Mouse (Mus musculus) liver, embryonic 11.5 days (tissue): ENCODE measurements at regions not wholly inside any gene's neighbourhood (a gene's known extent, or its start where the extent isn't known, plus 50 kb on each side); places are given as distances from the start of the nearest gene placed in this dataset.
A peak's percentile ranks its signal among the peaks of the same experiment; 100 is the strongest.

ENCODE experiments used
- ATAC-seq: fragments of 200-750 bp; cut with Nextera tagmentation; replicated peaks from 2 replicates; pipeline ENCODE4 v1.8.0; 2017; ENCODE audit warnings: moderate number of reproducible peaks, mild to moderate bottlenecking, moderate TSS enrichment, moderate library complexity; ENCODE audit not compliant: low FRiP score
- DNase-seq: peaks from one replicate; pipeline ENCODE4 v3.0.0-alpha.2; 2017; ENCODE audit warnings: low spot score
- H3K27ac ChIP-seq: fragments of 300-500 bp; sonication (generic); 2 replicates; pipeline ENCODE4 v1.5.1; 2014; ENCODE audit warnings: mild to moderate bottlenecking, low read depth, low read length, control low read depth
- H3K27me3 ChIP-seq: fragments of 300-500 bp; sonication (generic); replicated peaks from 2 replicates; pipeline ENCODE4 v1.6.1; 2014; ENCODE audit warnings: low read length, mixed read lengths; ENCODE audit not compliant: control insufficient read depth, insufficient read depth
- H3K36me3 ChIP-seq: fragments of 300-500 bp; sonication (generic); 2 replicates; pipeline ENCODE4 v1.6.1; 2014; ENCODE audit warnings: mild to moderate bottlenecking, low read length, moderate library complexity, mixed read lengths; ENCODE audit not compliant: control insufficient read depth, insufficient read depth
- H3K4me1 ChIP-seq: fragments of 300-500 bp; sonication (generic); replicated peaks from 2 replicates; pipeline ENCODE4 v1.6.1; 2014; ENCODE audit warnings: low read length, mixed read lengths; ENCODE audit not compliant: control insufficient read depth, insufficient read depth
- H3K4me2 ChIP-seq: fragments of 300-500 bp; sonication (generic); 2 replicates; pipeline ENCODE4 v1.6.1; 2014; ENCODE audit warnings: mild to moderate bottlenecking, control low read depth, moderate library complexity
- H3K4me3 ChIP-seq: fragments of 300-500 bp; sonication (generic); 2 replicates; pipeline ENCODE4 v1.5.1; 2014; ENCODE audit warnings: low read depth, low read length, control low read depth
- H3K9ac ChIP-seq: fragments of 300-500 bp; sonication (generic); 2 replicates; pipeline ENCODE4 v1.6.1; 2014; ENCODE audit warnings: low read depth, low read length, control low read depth
- H3K9me3 ChIP-seq: fragments of 300-500 bp; sonication (generic); 2 replicates; pipeline ENCODE4 v1.6.1; 2016; ENCODE audit warnings: low read length, inconsistent platforms, mixed read lengths; ENCODE audit not compliant: control insufficient read depth
- WGBS: fragments of 180-500 bp; shearing (Covaris S2); extraction: QIAGEN DNeasy Blood & Tissue Kit; methylation state at CpG from one replicate; pipeline ENCODE4 v1.1.7; 2014; 5-methylcytosine and 5-hydroxymethylcytosine counted together

DNA sequence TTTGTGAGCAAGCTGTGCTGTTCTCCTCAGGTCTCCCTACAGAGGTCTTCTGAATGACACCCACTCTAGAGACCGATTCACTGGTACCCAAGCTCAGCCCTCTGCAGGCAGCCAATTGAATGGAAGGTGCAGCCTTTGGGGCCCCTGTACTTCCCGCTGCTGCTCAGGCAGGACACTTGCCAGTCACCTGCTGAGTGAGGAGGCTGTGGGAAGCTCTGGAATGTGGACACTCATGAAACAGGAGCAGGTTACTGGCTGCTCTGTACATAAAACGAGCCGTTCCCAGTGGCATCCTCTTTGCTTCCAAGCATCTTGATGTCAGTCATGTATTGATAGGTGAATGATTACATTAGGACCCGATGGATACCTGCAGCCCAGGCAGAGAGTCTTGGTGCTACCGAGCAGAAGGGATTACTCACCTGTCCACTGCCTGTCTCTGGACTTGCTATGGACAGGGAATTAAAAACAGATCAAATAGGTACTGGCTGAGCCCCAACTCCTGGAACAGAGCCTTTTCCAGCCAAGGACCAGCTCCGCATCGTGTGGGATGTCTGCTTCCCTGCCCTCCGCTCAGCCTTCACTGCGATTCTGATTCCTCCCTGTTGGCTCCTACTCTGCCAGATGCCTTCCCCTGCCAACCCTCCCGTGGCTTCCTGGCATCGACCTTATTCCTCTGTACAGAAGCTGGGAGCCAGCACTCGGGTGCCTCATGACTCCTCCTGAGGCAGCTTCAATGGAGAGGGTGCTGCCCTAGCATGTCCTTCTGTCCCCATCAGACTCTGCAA, 593.2 kb downstream of the Tbc1d22a start:
- no peak overlapping the region for H3K9ac ChIP-seq
- H3K27me3 ChIP-seq: no peaks in the 10 kb centered on the region
- ATAC-seq: no peak
- no peaks in the 10 kb centered on the region for H3K4me1 ChIP-seq
- WGBS: 76% methylated on average over 13 of the region's 13 CpGs
- H3K4me2 ChIP-seq: no peak overlapping the region
- H3K36me3 ChIP-seq: no peaks in the 10 kb centered on the region
- H3K9me3 ChIP-seq: no peaks in the 10 kb centered on the region
- no peak overlapping the region for H3K4me3 ChIP-seq
- no peak for DNase-seq
- H3K27ac ChIP-seq: no peak overlapping the region

DNA sequence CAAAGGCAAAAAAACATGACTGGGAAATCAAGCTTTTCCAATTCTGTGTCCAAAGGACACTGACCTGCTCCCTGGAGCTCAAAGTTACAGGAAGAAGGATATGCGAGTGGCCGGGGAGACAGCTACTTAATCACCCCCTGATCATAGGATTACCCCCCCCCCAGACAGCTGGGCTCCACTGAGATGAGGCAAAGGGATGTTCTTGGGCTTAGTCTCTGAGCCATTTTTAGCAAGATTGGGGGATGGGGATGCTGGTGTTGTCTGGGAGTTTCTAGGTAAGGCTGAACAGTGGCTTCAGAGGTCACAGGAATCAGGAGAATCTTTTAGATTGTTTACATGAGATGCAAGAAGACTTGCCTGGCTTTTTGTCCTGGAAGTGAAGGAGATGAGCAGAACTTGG, 597.6 kb downstream of the Tbc1d22a start:
- Histone ChIP-seq H3K27me3 (no peaks in the 10 kb centered on the region), H3K36me3 (no peaks in the 10 kb centered on the region), H3K27ac (no peak overlapping the region), H3K9ac (no peak overlapping the region), H3K9me3 (no peaks in the 10 kb centered on the region), H3K4me3 (no peak overlapping the region), H3K4me2 (no peak overlapping the region), H3K4me1 (no peaks in the 10 kb centered on the region)
- no peak for DNase-seq
- 71% methylated on average over 2 of the region's 2 CpGs for WGBS
- ATAC-seq: no peak

DNA sequence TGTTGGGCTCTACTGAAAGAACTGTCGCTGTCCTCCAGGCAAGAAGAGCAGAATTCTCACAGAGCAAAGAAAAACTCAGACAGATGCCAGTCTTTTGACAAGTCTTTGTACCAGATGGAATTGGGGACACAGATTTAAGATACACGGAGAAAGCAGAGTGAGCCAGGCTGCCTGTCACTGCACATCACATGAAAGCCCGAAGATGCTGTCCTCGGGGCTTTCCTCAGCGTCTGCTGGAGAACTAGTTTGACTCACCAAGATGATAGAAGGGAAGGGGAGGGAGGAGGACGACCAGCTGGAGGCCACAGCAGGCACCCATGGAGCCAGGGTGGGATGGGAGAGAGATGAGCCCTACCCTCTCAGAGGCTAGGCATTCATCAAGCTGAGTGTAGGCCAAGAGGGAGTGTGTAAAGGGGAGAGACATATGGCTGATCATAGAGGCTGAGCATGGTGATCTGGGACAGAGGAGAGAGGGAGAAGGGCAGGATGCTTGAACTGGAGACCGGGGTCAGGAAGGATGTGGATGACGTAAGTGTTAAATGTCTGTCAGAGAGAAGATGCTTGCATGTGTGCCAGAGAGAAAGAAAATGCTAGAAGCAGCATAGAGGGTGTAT, 600.7 kb downstream of the Tbc1d22a start:
- no peaks in the 10 kb centered on the region for H3K27me3 ChIP-seq
- DNase-seq: no peak
- WGBS: 63% methylated on average over 8 of the region's 8 CpGs
- no peak overlapping the region for H3K4me3 ChIP-seq
- no peaks in the 10 kb centered on the region for H3K9me3 ChIP-seq
- no peaks in the 10 kb centered on the region for H3K36me3 ChIP-seq
- ATAC-seq: no peak
- no peak overlapping the region for H3K27ac ChIP-seq
- H3K4me2 ChIP-seq: no peak overlapping the region
- no peak overlapping the region for H3K9ac ChIP-seq
- H3K4me1 ChIP-seq: no peaks in the 10 kb centered on the region

DNA sequence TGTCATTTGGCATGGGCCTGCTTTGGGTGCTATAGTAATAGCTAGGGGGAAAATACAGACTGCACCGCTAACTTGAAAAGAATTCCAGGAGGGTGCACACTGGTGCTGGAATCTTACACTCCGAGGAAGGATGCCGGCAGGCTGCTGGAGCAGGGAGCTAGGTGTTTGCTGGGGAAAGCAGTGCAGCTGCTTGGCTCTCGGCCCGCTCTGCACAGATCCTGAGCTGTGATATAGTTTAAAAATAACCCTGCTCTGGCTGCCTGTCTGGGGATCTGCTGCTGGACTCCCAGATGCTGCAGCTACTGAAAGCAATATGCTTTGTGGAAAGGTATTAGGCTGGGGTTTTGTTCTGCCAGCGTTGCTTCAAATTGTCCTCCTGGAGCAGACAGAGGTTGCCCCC, 621.7 kb downstream of the Tbc1d22a start:
- Histone ChIP-seq H3K4me1 (no peaks in the 10 kb centered on the region), H3K27ac (no peak overlapping the region), H3K4me2 (no peak overlapping the region), H3K9me3 (no peaks in the 10 kb centered on the region), H3K9ac (no peak overlapping the region), H3K27me3 (no peaks in the 10 kb centered on the region), H3K36me3 (no peaks in the 10 kb centered on the region), H3K4me3 (no peak overlapping the region)
- DNase-seq (no peak), ATAC-seq (no peak)
- WGBS: 63% methylated on average over 6 of the region's 6 CpGs

DNA sequence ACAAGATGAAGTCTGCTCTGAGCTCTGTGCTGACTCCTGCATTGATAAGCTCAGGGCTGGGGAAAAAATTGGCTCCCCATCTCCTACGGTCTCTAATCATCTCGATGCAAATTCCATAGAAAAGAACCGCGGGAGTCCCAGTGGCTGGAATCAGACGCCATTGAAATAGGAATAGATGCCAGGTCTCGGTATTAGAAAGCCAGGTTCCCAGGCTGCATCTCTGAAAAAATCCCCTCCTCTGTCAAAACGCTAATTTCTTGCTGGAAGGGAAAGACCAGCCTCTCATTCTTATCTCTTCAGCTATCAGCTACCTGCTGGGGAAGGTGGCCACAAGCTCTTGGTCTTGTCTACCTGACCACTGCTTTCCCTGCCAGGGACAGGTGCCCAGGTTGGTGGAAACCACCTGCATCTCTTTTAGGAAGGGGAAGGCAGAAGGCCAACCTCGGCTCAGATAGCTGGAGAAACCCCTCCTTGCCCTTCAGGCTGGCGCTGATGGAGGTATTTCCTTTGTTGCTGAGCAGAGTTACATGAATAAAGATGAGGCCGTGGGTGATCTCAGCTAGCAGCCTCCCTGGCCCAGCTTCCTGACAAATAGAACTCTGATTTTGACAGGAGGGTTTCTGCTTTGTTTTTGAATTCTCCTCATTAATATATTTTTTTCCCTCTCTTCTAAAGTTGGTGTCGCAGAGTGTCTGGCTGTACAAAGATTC, 638.1 kb downstream of the Tbc1d22a start:
- no peak overlapping the region for H3K27ac ChIP-seq
- H3K9me3 ChIP-seq: no peaks in the 10 kb centered on the region
- H3K4me2 ChIP-seq: no peak overlapping the region
- 42% methylated on average over 11 of the region's 11 CpGs for WGBS
- no peaks in the 10 kb centered on the region for H3K4me1 ChIP-seq
- no peaks in the 10 kb centered on the region for H3K36me3 ChIP-seq
- ATAC-seq (no peak), DNase-seq (no peak)
- no peaks in the 10 kb centered on the region for H3K27me3 ChIP-seq
- no peak overlapping the region for H3K4me3 ChIP-seq
- no peak overlapping the region for H3K9ac ChIP-seq

DNA sequence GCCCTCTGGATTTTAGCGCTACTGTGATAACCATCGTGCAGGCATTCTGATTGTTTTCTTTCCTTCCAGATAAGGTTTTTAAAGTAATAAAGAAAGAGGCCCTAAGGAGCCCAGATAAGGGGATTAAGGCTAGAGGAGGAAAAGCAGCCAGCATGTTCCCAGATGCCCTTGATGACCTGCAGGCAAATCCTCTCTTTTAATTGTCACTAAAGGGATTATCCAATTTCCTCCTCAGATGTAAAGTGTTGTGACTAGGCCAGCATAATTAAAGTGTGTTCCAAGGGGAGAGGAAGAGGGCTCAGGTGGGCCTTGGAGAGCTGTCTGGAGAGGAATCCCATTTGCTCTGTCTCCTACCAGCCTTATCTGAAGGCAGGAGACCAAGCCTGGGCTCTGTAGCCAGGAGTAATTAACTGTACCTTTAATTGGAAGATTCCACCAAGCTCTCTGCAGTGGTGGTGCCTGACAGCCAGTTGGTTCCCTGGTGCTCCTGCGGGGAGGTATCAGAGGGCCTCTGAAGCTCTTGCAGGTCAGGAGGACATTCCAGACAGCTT, 644.2 kb downstream of the Tbc1d22a start:
- Histone ChIP-seq H3K27me3 (no peaks in the 10 kb centered on the region), H3K9me3 (no peaks in the 10 kb centered on the region), H3K9ac (no peak overlapping the region), H3K4me2 (no peak overlapping the region), H3K4me1 (no peaks in the 10 kb centered on the region), H3K27ac (no peak overlapping the region), H3K4me3 (no peak overlapping the region), H3K36me3 (no peaks in the 10 kb centered on the region)
- 8% methylated on average over 3 of the region's 3 CpGs for WGBS
- no peak for ATAC-seq
- no peak for DNase-seq

DNA sequence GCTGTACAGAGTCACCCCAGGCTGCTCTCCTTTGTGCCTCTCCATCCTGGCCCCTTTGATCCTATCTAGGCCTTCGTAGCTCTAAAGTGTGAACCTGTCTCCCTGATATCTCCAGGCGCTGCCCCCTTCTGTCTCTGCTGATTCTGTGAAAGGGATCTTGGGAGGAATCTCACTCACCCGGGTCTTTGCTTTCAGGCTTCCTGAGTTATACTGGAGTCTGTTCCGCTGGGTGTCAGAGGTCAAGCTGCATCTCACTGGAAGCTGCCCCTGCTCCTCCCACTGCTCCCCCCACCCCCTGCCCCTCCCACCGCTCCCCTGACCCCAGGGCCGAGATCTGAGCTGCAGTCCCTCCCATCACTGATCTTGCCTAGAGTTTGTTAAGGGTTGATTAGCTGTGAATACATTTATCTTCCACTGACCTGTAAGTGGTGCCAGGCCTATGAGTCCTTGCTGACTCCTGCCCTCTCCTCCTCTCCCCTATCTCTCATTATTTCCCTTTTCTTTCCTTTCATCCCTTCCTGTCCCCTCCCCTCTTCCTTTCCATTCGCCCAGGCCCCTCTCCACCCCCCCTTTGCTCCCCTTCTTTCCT, 661.6 kb downstream of the Tbc1d22a start:
- DNase-seq: no peak
- ATAC-seq: 0 out of 2 replicates have a peak, but pooled peaks have one; percentile 31
- Histone ChIP-seq H3K27ac (no peak overlapping the region), H3K4me2 (peak overlapping the region; percentile 20; the same call in 1 of the 2 replicates), H3K4me3 (no peak overlapping the region), H3K9ac (no peak overlapping the region), H3K4me1 (no peaks in the 10 kb centered on the region), H3K36me3 (no peaks in the 10 kb centered on the region), H3K9me3 (no peaks in the 10 kb centered on the region), H3K27me3 (no peaks in the 10 kb centered on the region)
- 9% methylated on average over 7 of the region's 7 CpGs for WGBS

DNA sequence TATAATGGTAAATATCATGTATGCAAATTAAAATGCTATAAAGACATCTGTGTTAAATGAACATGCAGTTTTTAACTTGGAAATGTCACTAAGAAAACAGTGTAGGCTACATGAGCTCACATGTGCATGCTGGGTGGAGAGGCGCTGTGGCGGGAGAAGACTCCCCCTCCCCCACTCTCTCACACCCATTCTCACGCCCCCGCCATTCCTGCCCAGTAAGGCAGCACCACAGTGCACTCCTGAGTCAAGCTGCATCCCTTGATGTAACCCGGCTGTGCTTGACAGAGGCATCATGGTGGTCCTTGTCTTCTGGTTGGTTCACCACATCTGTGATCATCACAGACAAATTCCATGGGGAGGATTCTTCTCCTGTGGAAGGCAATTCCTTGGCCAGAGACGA, 647.1 kb upstream of the Fam19a5 start:
- Histone ChIP-seq H3K9me3 (no peaks in the 10 kb centered on the region), H3K4me1 (no peaks in the 10 kb centered on the region), H3K27me3 (no peaks in the 10 kb centered on the region), H3K9ac (no peak overlapping the region), H3K4me2 (no peak overlapping the region), H3K36me3 (no peaks in the 10 kb centered on the region), H3K4me3 (no peak overlapping the region), H3K27ac (no peak overlapping the region)
- DNase-seq: no peak
- WGBS: 61% methylated on average over 6 of the region's 6 CpGs
- no peak for ATAC-seq
